Mouse (Mus musculus) spleen, adult 18-20 months (tissue): ENCODE data around the gene AB124611.
"Not testable (repeated sequence)": the region's sequence is repeated elsewhere in the genome, so short reads cannot be mapped to it uniquely, and the experiment has no call there.

ENCODE experiments used
- DNase-seq, 2 experiments: peaks; one replicate each; pipeline ENCODE4 v3.0.0; 2022; ENCODE audit warnings: mixed read lengths in 2 of 2

Gene AB124611

DNA sequence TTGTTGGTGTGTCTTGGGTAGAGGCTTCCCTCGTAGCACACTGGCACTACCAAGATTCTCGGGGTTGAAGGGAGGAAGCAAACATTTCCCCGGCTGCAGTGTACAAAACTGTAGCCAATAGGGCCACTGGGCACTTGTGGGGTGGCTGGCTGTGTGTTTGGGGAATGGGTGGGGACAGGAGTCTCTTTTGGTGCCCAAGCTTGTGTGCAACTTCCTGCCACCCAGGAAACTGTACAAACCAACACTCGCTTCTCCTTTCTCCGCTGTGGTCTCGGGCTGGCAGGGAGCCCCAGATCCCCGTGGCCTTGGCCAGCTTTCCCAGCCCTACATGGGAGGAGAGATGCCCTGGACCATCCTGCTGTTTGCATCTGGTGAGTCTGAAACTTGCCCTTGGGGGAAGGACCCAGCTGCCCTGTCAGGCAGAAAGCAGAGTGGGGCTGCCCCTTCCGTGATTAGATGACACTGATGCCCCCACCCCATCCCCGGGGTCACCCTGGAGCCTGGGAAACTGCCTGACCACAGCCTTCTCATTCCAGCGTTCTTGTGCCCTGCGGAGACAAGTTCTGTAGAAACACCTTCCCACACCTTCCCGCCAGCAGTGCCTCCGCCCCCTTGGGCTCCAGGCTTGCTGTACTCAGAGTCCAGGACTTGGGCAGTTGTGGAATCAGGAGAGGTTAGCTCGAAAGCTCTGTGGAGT is at the start of gene AB124611:
Gene AB124611, plus strand, starts transcription at position 240 of the 697 bp plus-strand sequence.
- peak; percentile 63 to 68 for DNase-seq

DNA sequence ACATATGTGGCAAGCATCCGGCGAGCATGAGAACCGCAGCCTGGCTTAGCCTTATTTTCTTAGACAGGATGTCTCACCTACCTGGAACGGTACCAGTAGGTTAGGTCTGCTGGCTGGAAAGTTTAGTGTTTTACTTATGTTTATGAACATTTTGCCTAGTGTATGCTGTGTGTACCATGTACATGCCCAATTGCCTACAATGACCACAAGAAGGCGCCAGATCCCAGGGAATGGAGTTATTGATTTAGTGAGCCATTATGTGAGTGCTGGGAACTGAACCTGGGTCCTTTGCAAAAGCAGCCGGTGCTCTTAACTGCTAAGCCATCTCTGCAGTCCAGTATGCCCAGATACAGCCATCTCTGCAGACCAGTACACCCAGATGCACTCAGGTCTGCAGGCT is 48.3 kb upstream of the AB124611 start:
- no peak for DNase-seq

DNA sequence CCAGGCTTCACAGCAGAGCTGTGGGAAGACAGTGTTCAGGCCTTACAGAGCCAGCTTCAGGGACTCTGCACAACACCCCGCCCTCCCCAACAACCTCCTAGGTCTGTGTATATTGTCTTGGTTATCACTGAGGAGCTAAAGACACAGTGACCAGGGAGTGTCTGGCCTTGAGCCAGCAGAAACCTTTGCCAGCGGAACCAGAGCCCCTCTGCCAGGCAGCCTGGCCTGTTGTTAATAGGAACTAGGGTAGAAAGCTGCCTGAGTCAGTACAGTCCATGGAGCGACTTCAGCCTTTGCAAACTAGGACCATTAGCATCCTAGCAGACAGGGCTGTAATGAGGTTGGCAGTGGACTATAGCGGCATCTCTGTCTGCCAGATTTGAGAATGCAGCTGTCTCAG is 41.9 kb upstream of the AB124611 start:
- DNase-seq: no peak

DNA sequence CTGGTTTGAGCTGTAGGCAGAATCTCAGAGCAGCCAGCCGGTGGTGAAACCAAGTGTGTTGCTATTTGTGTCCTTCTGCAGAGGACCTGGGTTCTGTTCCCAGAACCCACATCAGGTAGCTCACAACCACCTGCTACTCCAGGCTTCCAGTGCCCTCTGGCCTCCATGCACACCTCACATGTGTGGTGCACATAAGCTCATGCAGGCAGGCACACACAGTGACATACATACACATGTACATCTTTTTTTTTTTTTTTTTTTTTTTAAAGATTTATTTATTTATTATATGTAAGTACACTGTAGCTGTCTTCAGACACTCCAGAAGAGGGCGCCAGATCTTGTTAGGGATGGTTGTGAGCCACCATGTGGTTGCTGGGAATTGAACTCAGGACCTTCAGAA is 37.7 kb upstream of the AB124611 start:
- not testable (repeated sequence) for DNase-seq

DNA sequence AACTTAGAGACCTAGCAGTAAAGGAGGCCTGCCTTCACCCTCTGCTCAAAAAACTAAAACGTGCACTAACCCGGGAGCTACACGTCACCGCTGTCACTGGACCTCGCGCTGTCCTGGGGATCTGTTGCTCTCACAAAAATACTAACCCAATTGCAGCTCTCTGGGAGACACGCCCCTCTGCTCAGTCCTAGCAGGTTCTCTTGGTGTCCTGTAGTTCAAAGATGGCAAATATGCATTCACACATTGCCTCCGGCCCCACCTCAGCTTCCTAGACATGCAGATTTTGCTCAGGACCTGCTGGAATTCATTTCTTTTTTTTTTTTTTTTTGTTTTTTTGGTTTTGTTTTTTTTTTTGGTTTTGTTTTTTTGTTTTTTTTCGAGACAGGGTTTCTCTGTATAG is 35.3 kb upstream of the AB124611 start:
- no peak for DNase-seq

DNA sequence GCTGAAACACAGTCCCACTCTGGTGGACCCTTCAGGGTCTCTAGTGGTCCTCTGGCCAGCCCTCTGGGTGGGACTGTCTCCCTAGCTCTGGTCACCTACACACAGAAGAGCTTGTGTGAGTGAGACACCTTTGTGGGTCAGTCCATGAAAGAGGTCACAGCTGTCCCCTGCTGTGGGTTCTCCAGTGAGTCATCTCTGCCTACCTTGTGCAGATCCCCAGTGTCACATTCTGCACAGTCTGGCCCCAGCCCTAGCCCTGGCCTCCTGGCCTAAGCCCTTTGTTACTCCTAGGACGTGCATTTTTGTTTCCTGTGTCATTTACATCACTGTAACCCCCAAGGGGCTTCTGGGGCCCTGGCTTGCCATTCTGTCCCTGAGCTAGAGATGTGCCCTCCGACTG is 32.1 kb upstream of the AB124611 start:
- DNase-seq: no peak

DNA sequence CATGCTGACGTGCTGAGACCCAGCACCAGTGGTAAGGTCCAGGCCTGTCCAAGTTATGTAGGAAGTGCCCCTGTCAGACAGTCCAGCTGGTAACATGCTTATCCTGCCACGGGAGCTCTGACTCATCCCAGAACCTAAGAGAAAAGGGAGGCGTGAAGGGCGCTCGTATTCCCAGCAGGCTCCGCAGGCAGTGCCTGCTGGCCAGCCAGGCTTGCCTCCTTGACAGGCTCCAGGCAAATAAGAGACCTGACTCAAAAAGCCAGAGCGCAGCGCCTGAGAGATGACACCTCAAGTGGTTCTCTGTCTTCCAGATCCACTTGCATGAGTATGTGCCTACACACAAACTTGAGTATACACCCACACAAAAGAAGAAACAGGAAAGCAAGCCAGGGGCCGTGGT is 31.2 kb upstream of the AB124611 start:
- DNase-seq: no peak

DNA sequence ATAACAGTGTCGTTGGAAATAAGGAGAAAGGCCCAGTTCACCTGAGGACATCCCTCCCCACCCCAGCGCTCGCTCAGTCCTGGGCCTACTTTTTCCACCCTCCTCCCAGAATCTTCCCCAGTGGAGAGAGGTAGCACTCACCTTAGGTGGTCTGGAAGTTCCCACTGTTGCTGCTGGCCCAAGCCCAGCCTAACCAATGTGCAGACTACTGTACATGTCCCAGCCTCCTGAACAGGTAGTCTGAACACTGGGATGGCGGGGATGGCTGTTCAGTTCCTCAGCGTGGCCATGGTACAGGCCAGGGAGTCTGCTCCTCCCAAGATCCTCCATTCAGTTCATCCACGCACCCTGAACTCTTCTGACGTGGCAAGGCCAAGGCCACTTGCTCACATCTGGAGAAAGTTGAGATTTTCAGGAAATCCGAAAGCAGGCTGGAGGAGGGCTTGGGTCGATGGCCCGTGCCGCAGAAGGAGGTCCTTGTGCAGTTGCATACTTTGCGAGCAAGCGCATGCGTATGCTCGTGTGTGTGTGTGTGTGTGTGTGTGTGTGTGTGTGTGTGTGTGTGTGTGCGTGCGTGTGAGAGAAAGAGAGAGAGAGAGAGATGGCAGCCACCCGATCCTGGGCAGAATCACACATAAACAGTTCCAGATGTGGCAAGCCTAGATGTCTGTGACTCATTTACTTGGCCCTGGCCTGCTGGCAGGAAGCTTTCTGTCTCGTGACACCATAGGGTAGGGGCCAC is 29.5 kb upstream of the AB124611 start:
- no peak for DNase-seq

DNA sequence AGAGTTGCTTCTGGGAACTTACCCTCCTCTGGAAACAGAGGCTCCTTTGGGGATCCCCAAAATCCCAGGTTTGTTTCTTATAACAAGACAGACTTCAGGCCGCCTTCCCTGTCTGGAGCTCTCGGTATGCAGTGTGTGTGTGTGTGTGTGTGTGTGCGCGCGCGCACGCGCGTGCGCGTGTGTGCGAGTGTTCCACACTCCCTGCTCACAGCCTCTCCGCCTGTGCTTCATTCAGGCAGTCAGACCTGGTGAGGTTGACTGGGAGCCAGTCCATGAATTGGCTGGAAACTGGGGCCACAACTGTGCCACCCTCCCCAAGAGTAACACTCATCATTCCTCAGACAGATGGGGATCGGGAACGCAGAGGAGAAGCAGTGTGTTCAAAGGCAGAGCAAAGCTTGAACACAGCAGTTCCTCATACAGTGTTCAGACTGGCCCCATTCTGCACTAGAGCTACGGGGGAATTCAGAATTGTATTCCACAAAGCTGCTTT is 28.9 kb upstream of the AB124611 start:
- no peak for DNase-seq

DNA sequence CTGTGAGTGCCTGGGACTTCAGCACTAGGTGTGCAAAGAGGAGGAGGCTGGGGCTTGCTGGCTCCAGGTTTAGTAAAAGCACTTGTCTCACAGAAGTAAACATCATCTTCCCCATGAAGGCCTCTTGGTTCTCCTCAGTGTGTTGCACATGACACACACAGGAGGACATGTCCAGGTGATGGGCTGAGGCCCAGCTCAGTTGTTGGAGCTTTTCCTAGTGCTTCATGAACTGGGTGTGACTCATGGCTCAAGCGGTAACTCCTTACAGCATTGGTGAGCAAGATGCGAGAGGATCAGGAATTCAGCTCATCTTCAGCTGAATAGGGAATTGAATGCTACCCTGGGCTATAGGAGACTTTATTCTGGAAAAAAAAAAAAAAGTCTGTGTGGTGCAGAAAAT is 28.3 kb upstream of the AB124611 start:
- DNase-seq: no peak

DNA sequence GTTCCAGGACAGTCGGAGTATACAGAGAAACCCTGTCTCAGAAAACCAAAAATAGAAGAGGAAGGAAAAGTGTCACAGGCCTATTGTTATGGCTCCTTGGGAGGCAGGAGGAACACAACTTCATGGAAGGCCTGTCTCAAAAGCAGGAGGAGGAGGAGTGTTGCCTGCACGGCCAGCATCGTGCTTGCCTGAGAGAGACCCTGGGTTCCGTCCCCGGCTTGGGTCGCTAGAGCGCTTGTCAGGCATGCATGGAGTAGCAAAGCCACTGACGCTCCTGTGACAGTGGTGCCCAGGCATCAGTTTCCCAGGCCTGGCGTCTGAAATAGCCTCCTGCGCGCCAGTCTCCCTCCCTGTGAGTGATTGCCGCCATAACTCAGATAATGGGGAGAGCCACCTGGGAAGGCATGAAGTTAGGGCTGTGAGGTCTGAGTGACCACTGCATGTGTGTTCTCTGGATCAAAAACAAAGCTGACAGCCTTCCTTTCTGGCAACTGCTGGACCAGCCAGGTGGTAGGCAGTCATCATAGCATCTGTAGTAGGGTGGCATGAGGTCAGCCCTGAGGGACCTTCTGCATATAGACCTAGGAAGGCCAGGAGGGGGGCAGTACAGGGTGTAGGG is 27.6 kb upstream of the AB124611 start:
- no peak for DNase-seq

DNA sequence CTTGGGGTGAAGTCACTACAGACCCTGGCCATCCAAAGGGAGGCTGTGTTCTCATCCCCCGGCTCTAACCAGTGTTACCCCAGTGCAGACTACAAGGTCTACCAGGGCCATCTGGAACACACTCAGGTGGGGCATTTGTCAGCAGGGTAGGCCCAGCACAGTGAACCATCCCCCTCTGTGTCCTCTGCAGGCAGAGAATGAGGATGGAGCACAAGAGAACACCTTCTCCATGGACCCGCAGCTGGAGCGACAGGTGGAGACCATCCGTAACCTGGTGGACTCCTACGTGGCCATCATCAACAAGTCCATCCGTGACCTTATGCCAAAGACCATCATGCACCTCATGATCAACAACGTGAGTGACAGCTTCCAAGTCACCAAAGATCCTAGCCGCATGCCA is 22.6 kb upstream of the AB124611 start:
- DNase-seq: no peak

DNA sequence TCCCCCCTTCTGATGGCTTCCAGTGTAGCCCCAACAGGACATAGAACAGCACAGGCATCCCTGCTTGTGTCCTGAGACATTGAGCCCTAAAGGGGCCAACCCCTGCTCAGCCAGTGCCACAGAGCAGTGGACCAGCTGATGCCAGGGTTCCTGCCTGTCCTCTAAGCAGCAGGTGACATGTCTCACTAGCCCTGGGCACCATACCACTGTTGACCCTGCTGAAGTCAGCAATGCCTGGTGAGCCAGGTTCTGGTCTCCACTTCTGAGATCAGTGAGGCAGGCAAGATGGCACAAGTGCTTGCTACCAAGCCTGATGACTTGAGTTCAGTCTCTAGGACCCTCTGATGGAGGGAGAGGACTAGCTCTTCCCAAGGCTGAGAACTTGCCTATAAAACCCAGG is 20.2 kb upstream of the AB124611 start:
- DNase-seq: no peak

DNA sequence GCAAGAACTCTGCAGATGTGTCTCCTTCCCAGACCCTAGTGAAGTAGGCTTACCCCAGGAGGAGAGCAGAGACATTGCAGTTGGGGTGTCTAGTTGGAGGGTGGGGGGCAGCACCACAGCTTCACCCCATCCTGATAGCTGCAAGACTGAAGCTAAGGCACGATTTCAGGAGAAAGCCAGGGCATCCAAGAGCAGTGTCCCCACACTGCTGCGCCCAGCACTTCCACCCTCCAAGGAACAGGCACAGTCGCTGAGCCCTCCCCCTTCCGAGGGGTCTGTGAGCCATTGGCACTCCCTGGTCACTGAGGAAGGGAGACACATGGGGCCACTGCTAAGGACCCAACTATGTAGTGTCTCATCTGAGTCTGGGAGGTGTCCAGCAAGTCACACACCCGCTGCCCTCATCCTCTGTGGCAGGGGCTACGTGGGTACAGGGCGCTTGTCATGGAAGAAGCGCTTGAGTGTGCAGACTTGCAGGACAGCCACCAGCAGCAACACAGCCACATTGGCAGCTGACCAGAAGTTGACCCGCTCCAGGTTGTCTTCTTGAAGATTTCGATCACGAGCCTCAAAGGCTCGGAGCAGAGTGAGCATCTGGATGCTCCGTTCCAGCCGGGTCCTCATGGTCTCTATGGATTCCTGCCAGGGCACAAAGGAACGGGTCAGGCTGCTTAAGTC is 18.1 kb upstream of the AB124611 start:
- DNase-seq: no peak

DNA sequence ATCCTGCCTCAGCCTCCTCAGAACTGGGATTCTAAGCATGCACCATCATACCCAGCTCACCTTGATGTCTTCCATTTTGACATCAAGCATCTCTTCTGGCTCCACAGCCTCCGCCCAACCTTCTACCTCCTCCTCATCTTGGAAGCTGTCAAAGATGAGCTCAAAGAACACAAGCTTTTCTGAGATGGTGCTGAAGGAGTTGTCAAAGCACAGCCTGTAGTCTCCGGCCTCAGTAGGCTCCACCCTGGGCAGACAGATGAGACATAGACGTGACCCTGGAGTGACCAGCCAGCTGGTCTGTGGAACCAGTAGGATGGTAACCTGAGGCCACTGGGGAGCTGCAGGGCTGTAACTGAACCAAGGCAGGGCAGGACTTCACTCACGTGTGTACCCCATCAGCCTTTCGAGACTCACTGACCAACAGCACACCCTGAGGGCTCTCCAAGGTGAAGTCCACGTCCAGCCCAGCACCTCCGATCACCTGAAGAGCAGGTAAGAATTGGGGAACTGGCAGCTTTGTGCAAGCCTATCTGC is 17.0 kb upstream of the AB124611 start:
- DNase-seq: no peak

DNA sequence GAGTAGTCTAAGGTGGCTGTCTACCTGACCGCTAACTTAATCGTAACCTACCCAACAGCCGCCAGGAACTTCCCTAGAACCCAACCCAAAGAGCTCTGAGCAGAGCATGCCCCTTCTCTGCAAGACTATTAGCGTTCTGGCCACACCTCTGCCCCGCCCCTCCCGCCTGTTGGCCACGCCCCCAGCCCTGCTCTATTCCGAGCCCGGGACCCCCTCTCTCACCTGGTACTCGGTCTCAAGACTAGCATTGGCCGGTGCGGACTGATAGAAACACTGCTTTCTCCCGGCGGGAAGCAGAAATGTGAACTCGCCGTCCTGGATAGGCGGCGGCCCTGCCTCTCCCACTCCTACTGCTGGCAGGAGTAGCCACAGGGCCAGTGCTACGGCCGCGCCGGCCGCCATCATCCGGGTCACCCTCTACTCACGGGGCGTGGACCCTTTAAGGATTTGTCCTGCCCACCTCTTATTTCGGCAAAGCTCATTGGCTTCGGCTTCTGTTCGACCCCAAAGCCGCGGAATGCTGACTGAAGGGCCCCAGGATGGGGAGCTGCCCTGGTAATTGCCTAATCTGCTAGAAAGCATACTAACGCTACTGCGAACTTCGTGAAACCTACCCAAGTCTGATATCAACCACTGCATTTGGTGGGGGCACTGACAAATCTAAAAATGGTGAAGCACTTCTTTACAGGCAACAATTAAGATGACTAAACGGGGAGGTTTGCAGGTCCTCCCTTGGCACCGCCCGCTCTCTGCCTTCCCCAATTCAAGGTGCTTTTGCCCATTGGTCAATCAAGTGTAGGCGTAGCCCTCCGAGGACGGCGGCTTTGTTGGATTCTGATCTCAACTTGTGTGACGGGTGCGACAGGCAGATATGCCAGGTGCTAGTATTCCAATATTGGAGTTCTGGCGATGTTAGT is 15.9 kb upstream of the AB124611 start, which contains the start of gene Tmed1:
Gene Tmed1, minus strand, starts transcription at position 481 of the 917 bp plus-strand sequence.
- peak; percentile 90 to 95 for DNase-seq

DNA sequence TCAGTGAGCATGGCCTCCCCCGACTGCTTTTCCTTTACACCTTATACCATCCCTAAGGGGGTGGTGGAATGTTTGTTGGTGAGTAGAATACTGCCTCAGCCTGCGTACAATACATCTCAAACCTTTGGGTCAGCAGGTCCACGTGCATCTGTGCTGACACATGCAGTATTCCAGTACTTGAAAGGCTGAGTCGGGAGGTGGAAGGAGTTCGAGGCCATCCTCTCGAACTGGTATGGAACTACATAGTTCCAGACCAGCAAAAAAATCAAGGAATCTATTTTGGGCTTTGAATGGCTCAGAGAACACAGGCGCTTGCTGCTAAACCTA is 15.3 kb upstream of the AB124611 start:
- no peak for DNase-seq

DNA sequence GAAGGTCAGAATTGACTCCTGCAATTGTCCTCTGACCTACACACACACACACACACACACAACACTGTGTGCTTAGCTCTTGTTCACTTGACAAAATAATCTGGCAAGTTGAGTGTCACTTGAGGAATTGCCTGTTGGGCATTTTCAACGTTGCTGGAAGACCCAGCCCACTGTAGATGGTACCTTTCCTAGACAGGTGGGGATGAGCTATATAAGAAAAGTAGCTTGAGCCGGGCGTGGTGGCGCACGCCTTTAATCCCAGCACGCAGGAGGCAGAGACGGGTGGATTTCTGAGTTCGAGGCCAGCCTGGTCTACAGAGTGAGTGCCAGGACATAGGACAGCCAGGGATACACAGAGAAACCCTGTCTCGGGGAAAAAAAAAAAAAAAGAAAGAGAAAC is 14.9 kb upstream of the AB124611 start:
- no peak for DNase-seq

DNA sequence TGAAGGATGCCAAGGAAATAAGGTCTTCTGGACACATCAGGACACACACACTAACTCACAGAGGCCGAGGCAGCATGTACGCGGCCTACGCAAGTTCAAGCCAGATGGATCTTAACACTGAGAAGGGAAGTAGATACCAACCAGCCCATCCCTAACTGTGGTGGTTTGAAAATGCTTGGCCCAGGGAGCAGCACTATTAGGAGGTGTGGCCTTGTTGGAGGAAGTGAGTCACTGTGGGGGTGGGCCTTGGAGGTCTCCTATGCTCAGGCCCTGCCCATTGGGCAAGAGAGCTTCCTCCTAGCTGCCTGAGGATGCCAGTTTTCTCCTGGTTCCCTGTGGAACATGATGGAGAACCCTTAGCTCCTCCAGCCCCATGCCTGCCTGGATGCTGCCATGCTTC is 12.5 kb upstream of the AB124611 start:
- DNase-seq: no peak

DNA sequence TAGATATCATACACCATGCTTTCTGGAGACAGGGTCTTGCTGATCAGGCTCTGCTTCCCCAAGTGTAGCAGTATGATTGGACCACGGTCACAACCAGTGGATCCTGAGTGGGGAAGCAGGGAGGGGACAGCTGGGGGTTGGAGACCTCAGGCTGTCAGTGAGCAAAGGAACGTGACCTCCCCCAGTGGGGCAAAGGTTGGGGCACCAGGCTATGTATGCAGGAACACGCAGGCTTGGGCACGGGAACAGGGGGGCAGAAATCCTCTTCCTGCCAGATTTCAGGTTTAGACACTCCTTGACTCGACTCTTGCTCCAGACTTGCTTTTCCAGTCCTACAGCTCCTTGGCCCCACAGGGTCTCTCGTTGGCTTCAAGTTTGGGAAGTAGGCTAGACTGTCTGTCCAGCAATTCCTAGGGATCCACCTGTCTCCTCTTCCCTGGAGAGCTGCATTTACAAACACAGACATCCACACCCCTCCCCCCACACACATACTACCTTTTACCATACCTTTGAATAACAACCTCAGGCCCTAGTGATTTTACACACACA is 8.0 kb upstream of the AB124611 start:
- DNase-seq: no peak

DNA sequence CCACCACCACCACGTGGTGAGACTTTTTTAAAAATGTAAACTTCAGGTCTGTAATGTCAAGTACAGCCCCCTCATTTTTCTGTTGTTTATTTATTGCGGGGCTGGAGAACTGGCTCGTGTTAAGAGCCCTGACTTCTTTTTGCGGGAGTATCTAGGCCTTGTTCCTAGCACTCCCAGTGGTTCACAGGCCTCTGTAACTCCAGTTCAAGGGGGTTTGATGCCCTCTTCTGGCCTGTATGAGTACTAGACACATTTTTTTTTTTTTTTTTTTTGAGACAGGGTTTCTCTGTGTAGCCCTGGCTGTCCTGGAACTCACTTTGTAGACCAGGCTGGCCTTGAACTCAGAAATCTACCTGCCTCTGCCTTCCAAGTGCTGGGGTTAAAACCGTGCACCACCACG is 7.3 kb upstream of the AB124611 start:
- DNase-seq: not testable (repeated sequence)
